Mouse (Mus musculus) embryonic fibroblast, embryonic 13.5 days (primary cell): ENCODE measurements around the gene Prss36. TPM values are rescaled to one million over a fixed set of nuclear protein-coding genes. Genes with fewer than 3 reads are reported as not detected.
"Not testable (repeated sequence)": the region's sequence is repeated elsewhere in the genome, so short reads cannot be mapped to it uniquely, and the experiment has no call there.

Experiments used
- H3K27ac ChIP-seq: 2 replicates; pipeline ENCODE4 v1.5.1; 2012; ENCODE audit warnings: low read length, control low read depth, inconsistent platforms; ENCODE audit not compliant: insufficient read depth
- H3K4me1 ChIP-seq: 2 replicates; pipeline ENCODE4 v1.6.1; 2011; ENCODE audit warnings: low read length; ENCODE audit not compliant: control insufficient read depth, insufficient read depth
- H3K4me3 ChIP-seq: 2 replicates; pipeline ENCODE4 v1.5.1; 2011; ENCODE audit warnings: mild to moderate bottlenecking, control low read depth, low read length; ENCODE audit not compliant: insufficient read depth
- CTCF ChIP-seq: IDR thresholded peaks from 2 replicates; pipeline ENCODE4 v1.5.1; 2011; ENCODE audit warnings: mild to moderate bottlenecking, control low read depth, low read length, moderate library complexity, borderline replicate concordance; ENCODE audit not compliant: insufficient read depth
- POLR2A ChIP-seq: IDR thresholded peaks from 2 replicates; pipeline ENCODE4 v1.6.1; 2011; ENCODE audit warnings: low read depth, mild to moderate bottlenecking, control low read depth, low read length, moderate library complexity
- polyA plus RNA-seq: library from polyadenylated mRNA; stranded (reverse); fragments of >200 nt; gene quantifications from 2 replicates; pipeline ENCODE4 v1.2.4, GENCODE M21; 2011; ENCODE audit warnings: low read depth; ENCODE audit not compliant: missing spikeins, insufficient read length

Prss36 gene
- polyA plus RNA-seq, 1 experiment = 7.1 TPM

DNA sequence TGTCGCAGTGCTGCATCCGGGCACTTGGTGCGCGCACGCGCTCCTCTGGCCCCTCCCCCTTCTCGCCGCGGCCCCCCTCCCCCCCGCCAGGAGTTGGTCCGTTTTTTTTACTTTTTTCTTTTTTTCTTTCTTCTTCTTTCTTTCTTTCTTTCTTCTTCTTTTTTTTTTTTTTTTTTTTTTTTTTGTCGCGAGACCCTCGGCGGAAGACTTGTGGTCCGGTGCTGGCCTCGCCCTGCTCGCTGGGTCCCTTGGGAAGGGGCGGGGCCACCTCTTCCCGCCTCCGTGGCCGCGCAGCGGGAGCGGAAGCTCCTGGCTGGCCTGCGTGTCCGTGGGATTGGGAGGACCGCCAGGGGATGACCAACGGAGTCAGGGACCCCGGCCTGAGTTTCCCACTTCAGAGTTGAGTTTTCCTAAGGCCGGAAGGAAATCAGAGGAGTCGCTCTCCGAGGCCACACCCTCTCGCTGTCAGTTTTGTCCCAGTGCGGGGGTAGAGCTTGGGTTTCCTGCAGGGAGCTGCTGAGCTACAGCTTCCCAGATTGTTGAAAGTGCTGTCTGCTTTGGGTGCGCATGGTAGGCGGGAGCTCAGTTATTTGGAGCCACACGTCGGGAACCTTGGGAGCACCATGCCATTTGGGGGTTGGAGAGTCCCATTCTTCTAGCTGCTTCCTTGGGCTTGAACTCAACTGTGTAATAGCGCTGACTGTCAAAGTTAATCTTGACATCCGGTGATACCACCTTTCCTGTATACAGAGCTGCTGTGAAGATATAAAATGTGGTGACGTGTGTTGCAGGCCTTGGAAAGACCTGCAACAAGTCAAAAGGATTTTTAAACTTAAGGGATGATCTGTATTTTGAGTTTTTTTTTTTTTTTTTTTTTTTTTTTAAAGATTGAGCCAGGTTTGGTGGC, 21.6 kb upstream of the Prss36 start:
- TF ChIP-seq CTCF (no peak), POLR2A (no peak)
- H3K4me3 ChIP-seq = peak overlapping the region; percentile 82
- no peaks in the 10 kb centered on the region for H3K4me1 ChIP-seq
- no peak overlapping the region for H3K27ac ChIP-seq

DNA sequence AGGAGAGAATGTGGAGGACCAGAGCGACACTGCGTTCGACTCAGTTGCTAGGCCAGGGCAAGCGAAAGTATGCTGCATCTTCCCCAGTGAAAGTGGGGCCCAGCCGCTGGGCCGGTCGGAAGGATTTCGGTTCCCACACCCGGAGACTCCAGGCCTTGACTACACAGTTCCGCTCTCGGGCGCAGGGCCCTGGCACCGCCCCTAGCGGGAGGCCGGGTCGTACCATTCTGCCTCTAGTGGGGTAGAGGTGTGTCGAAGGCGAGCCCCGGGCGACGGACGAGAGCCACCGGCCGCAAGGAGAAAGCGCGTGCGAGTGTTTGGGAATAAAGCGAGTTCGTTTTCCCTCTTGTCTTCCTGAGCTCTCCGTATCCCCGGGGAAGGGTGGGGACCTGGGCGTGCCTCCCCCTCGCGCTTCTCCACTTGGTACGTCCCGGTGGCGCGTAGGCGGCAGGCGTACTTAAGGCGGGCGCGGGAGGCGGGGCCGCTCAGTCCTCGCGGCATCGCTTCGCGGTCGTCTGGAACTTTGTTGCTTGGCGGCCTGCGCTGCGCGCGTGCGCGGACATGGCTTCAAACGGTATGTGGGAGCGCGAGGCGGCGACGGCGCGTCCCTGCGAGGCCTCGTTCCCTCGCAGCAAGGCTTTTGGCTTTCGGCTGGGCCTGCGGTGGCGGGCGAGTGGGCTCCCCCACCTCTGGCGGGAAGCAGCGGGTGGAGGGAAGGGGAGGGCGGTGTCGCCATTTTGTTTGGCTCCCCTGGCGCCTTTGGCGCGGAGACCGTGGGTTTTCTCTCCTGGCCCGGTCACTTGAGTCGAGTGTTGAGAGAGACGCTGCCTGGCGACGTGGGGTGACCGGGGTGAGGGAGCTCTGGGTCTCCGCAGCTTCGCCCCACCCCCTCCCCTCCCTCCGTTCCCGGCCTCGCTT, 20.7 kb upstream of the Prss36 start, which contains the start of gene Fus:
Gene Fus, plus strand, starts transcription at position 454 of the 918 bp plus-strand sequence.
- H3K27ac ChIP-seq = peak within 1 kb of the TSS; percentile 93
- peak within 1 kb of the TSS; percentile 82 for H3K4me3 ChIP-seq
- H3K4me1 ChIP-seq = no peaks in the 10 kb centered on the region
- TF ChIP-seq POLR2A (peak; percentile 100), CTCF (no peak)

DNA sequence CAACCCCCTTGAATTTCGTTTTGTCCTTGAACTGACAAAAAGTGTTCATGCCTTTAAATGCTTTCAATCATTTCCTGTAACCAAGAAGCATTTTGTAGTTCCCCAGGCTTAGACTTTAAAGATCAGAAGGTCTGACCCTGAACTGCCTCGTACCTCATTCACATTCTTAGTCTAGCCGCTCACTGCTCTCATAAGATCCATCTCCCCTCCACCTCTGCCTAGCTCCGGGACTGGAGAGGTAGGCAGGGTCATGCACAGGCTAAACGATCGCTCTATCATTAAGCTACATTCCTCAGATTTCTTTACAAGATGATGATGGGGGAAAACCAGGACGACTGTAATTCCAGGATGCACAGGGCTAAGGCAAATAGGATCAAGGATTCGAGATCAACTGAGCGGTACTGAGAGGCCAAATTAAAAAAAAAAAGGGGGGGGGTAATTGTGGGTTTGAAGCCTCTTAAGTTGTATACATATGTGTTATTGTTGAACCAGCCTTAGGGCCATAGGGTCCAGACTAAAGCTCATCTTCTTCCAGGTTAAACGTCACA, 19.9 kb upstream of the Prss36 start:
- Histone ChIP-seq H3K27ac (peak overlapping the region; percentile 88), H3K4me3 (peak overlapping the region; percentile 64), H3K4me1 (no peaks in the 10 kb centered on the region)
- no peak for TF ChIP-seq CTCF
- 0 out of 2 replicates have a peak, but pooled peaks have one; percentile 40 for TF ChIP-seq POLR2A

DNA sequence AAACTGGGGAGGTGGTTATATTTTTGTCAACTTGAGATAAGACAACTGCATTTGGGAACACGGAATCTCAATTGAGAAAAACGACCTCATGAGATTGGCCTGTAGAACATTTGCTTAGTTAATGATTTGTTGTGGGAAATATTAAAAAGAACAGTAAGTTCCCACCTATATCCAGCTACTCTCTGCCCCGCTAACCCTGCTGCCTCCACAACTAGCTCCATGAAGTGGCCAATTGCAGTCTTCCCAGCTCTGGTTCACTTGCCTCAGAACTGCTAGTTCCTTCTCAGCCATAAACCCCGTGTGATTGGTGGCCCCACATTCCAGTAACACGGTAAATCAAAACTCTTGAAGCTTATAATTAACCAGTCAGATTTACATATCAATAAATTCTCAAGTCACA, 12.8 kb upstream of the Prss36 start:
- TF ChIP-seq POLR2A (no peak), CTCF (no peak)
- Histone ChIP-seq H3K4me1 (no peaks in the 10 kb centered on the region), H3K4me3 (no peak overlapping the region)

DNA sequence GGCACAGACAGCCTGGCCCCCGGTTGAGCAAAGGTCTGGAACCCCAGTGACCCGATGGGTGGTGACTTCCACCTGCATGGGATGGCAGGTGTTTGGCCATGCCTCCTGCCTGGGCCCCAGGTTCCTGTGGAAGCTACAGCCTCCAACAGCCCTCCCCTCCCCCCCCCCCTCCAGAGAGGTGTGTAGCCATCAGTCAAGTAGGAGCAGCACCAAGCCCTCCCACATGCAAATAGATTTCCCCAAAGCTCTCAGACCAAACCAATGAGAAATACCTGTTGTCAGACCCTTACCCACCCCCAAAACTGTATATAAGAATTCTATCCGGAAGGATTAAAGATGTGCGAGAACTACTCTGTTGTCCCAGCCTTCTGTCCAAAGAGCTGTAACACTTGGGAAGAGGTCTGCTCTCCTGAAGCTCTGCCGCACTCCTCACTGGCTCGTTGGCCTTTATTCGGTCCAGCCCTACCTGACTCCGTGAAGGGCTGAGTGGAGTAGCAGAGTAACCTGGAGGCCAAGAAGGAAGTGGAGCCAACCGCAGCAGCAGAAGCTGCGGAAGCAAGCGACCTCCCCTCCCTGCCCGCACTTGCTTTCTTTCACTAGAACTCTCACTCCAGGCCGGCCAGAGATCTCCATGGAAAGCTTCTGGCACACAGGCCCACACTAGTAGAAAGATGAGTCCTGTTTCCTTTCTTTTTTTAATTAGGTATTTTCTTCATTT, 6.5 kb upstream of the Prss36 start:
- Histone ChIP-seq H3K4me1 (no peaks in the 10 kb centered on the region), H3K27ac (no peak overlapping the region), H3K4me3 (no peak overlapping the region)
- no peak for TF ChIP-seq POLR2A
- TF ChIP-seq CTCF = no peak

More for the DNA sequence above, 12.8 kb upstream of the Prss36 start:
- H3K27ac ChIP-seq = no peak overlapping the region

DNA sequence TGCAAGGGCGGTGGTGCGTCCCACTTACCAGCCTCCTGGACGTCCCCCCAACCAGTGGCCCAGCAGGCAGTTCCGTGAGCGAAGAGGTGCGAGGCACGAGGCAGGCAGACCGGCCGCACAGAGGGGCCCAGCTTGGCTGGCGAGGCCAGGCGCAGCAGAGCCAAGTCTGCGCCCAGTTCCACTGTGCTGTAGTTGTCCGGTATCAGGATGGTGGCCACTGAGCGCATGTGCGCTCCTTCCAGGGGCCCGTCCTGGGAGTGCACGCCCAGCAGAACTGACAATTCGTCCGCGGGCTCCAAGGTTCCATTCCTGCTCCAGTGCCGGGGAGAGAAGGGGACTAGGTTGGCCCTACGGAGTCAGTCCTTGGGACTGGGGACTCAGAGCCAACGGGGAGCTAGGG, 1.9 kb downstream of the Prss36 start:
- TF ChIP-seq CTCF (no peak), POLR2A (peak; percentile 31; the same call in 1 of the 2 replicates)
- H3K4me3 ChIP-seq = no peak overlapping the region
- H3K4me1 ChIP-seq = no peaks in the 10 kb centered on the region; the same call in 1 of the 2 replicates
- no peak overlapping the region for H3K27ac ChIP-seq

DNA sequence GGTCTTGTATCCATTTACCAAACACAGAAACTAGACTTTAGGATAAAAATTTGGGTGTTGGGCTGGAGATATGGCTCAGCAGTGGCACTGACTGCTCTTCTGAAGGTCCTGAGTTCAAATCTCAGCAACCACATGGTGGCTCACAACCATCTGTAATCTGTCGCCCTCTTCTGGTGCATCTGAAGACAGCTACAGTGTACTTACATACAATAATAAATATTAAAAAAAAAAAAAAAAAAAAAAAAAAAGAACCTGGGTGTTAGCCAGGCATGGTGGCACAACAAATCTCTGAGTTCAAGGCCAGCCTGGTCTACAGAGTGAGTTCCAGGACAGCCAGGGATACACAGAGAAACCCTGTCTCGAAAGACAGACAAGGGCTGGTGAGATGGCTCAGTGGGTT, 4.4 kb downstream of the Prss36 start:
- H3K27ac ChIP-seq, H3K4me1 ChIP-seq, H3K4me3 ChIP-seq: not testable (repeated sequence)

DNA sequence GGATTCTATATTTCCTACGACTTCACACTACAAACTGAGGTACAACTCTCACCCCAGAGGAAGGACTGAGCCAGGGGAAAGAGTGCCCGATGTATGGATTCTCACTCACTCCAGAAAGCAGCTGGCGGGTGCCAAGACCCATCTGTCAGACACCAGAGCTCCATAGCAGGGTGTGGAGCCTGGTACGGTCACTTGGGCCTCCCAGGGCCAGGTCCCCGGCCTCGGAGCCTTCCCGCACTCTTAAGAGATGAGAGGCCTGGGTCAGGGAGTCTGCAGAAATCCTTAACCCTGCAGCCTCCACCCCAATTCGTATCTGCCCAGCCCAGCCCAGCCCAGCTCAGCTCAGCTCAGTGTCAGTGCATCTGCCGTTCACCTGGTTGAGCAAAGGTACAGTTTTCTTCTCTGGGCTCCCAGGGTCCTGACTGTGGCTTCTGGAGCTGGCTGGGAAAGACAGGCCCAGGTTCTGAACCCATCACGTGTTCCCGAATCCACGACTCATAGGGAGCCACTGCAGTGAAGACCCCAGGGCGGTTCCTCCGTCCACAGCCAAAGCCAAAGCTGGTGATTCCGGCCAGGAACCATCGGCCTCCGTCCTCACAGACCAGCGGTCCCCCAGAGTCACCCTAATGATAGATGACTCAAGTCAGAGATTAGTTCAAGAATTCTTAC, 10.2 kb downstream of the Prss36 start:
- peaks cover 12% of the 10 kb centered on the region for H3K4me1 ChIP-seq
- peak overlapping the region; percentile 51 for H3K4me3 ChIP-seq
- no peak overlapping the region for H3K27ac ChIP-seq
- TF ChIP-seq POLR2A = no peak
- TF ChIP-seq CTCF = no peak
